Mouse (Mus musculus) NIH3T3 (cell line): ENCODE results near the gene Gsta2.
A peak's percentile ranks its signal among the peaks of the same experiment; 100 is the strongest.
"Not testable (repeated sequence)": the region's sequence is repeated elsewhere in the genome, so short reads cannot be mapped to it uniquely, and the experiment has no call there.

ENCODE experiments used
- DNase-seq: peaks from one replicate; pipeline ENCODE4 v3.0.0-alpha.2; 2012; ENCODE audit warnings: low read depth

The Gsta2 gene

DNA sequence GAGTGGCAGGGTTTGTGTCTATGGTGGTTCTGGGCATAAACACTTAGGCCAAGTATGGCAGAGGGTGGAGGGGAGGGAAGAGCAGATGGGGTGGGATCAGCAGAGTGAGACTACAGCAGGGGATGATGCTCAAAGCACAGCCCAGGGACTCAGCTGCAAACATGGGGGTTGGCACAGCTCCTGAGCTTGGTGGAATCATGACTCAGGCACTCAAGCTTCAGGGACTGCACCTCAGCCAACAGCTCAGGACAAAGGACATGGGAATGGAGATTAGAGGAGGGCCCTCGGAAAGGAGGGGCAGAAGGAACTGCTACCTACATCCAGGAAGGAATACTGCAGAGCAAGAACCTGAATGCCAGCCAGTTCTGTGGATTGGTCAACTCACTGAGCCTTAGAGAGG is 56.4 kb downstream of the Gsta2 start:
- peak; percentile 40 for DNase-seq

GRCm38 (mm10) chr9:78298232-78298631 is 57.4 kb downstream of the Gsta2 start:
- peak; percentile 31 for DNase-seq

DNA sequence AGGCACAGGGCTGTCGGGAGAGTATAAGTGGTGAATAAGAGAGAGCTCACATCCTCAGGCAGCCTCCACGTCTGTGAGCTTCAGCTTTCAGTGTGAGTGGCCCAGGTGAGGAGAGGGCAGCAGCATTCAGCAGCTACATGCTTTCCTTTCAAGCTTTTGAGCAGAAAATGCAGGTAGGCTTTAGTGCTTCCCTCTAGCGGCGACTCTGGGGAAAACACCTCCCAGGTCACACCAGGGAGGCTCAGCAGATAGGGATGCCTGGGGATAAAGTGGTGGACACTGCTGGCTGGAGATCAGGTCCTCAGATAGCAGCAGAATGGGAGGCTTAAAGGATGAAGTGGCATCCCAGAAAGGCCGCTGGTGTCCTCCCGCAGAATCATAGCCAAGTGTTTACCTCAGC is 59.5 kb downstream of the Gsta2 start:
- DNase-seq, result peak; percentile 73

- not testable (repeated sequence) for DNase-seq
These were observed 60.8 kb downstream of the Gsta2 start for GRCm38 (mm10) chr9:78294781-78295180.

DNA sequence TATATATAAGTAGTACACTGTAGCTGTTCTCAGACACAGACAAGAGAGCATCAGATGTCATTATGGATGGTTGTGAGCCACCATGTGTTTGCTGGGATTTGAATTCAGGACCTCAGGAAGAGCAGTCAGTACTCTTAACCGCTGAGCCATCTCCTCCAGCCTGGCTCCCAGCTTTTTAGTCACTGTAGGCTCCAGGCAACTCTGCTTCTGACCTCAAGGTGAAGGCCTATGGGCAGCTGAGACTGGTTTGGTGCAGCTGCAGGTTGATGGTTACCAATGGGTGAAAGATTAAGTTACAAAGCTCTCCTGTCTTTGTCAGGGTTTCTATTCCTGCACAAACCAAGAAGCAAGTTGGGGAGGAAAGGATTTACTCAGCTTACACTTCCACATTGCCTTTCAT is 61.9 kb downstream of the Gsta2 start:
- DNase-seq, result not testable (repeated sequence)

DNA sequence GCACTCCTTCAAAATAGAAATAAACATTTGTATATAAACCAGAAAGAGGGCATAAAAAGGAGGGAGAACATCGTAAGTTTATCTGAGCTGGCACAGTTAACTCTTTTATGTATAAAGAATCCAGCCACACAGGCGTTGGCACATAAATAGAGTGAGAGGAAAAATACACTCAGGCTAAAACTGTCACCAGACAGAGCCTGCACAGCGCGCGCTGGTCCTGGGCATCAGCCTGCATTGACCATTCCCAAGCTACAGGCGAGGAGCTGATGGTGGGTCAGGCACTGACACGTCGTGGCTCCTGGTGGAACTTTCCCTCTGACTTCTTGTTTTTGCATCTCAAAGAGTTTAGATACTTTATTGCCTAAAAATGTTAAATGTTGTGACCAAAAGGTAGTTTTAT is 63.1 kb downstream of the Gsta2 start:
- not testable (repeated sequence) for DNase-seq

GRCm38 (mm10) chr9:78289723-78290122 is 65.9 kb downstream of the Gsta2 start, which contains the start of gene Gm10639:
Gm10639 (plus strand) TSS chr9:78289923.
- not testable (repeated sequence) for DNase-seq

- DNase-seq, result not testable (repeated sequence)
These were observed 66.5 kb downstream of the Gsta2 start for GRCm38 (mm10) chr9:78289063-78289462.

GRCm38 (mm10) chr9:78282002-78282711 is 73.4 kb downstream of the Gsta2 start:
- DNase-seq, result peak; percentile 79
